Mouse (Mus musculus) 3T3-L1 (cell line): Measurements from ENCODE around the gene Cdc37.

ENCODE experiments used
- DNase-seq: peaks from one replicate; pipeline ENCODE4 v3.0.0-alpha.2; 2015; ENCODE audit warnings: low read depth, low spot score

The Cdc37 gene

DNA sequence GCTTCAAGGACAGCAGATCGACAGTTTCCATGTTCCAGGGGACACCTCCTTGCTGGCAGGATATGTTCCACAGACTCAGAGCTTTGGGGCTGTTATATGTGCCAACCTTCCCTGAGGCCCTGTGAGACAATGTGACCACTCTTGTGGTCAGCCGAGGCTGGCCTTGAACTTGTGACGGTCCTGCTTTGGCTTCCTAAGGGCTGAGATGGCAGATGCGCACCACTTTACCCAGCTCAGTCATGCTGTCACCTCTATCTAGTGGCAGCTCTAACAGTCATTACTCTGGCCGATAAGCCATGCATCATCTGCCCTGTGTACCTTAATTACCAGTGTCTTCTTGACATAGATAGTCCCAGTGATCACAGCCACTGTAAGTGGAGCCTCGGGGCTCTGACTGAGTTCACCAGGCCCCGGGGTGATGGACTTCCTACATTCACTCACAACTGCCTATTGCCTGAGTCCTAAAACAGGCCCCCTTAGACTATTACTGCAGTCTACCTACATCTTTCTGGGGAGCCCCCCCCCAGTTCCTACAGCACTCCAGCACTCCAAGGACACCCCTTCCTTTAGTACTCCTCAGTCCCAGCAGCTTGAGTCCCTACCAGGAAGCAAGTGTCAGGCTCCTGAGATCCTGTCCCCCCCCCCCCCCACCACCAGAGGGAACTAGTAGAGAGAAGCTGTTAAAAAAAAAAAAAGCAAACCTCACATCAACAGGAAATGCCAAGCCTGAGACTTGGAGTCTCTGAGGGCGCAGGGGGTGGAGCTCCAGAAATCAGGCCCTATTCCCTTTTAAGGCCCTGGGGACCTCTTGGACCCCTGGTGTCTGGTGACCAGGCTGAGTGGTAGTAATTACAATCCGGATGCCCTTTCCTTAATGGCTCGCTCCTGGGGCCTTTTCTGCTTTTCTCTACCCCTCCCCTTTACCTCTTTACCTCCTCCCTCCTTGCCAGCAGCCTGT lies 17.6 kb upstream of the Cdc37 start:
- peak; percentile 82 for DNase-seq

DNA sequence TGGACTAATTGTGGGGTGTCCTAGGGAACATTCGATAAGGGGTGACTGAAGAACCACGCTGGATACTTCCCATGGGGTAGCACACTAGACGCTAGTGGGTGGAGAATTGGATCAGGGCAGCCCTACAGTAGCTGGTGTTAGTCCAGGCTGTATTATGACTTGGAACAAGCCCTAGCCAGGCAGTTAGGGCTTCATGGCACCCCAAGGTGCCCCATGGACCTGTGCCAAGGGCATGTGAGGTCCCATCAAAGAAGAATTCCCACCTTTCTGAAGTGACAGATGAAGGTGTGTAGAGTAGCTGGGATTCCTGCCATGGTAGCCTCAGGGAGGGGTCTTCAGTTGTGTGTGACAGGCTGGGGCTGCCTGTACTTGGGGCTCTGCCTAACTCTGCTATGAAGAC lies 16.7 kb upstream of the Cdc37 start:
- DNase-seq = peak; percentile 32

DNA sequence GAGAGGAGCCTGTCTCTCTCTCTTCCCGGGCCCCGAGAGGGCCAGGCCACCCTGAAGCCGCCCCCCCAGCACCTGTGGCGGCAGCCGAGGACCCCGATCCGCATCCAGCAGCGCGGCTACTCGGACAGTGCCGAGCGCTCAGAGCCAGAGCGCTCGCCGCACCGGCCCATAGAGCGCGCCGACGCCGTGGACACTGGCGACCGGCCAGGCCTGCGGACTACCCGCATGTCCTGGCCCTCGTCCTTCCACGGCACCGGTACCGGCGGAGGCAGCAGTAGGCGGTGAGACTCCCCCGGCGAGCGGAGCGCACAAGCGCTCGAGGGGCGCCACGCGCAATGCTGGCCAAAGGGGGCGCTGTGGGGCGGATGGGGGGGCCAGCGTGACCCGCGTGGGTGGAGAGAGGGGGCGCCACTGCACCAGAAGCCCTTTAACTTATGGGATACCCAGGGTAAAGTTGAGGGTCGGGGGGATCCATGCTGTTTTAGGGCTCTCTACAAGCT lies 16.2 kb upstream of the Cdc37 start:
- DNase-seq = peak; percentile 34

- DNase-seq = peak; percentile 67
Observed at GRCm38 (mm10) chr9:21165041-21165951, 15.5 kb upstream of the Cdc37 start, which contains the start of gene Pde4a. Gene Pde4a (plus strand): TSS chr9:21165714.

- peak; percentile 46 for DNase-seq
Observed at GRCm38 (mm10) chr9:21164072-21164471, 14.3 kb upstream of the Cdc37 start.

GRCm38 (mm10) chr9:21163086-21164050 lies 13.6 kb upstream of the Cdc37 start:
- DNase-seq = peak; percentile 55

DNA sequence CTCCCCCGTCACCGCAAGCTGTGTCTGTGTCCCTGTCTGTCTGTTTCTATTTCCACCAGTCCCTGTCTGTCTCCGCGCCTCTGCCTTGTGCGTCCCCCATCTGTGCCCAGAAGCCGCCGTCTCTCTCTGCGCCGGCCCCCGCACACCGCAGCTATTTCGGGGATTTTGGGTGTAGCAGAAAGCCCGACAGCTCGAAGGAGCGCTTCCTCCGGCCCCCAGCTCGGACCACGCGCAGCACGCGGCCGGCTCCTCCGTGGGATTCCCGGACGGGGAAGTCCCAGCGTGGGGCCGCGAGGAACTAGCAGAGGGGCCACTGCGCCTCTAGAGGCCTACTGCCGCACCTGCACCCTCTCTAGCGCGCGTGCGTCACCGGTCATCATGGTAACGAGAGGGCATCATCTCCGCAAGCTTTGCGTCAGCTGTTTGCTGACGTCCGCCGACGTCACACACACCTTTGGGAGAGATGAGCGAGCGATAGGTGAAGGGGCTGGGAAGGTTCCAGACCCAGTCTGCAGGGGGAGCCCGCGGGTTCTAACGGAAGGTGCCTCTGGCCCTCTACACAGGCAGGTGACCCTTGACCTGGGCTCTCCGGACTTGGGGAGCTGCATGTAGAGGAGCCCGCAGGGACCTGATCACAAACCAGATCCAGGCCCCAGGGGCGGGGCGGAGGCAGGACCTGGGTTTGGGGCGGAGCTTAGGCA lies 11.6 kb upstream of the Cdc37 start:
- peak; percentile 65 for DNase-seq

GRCm38 (mm10) chr9:21154787-21155186 lies 5.0 kb upstream of the Cdc37 start:
- DNase-seq = no peak

DNA sequence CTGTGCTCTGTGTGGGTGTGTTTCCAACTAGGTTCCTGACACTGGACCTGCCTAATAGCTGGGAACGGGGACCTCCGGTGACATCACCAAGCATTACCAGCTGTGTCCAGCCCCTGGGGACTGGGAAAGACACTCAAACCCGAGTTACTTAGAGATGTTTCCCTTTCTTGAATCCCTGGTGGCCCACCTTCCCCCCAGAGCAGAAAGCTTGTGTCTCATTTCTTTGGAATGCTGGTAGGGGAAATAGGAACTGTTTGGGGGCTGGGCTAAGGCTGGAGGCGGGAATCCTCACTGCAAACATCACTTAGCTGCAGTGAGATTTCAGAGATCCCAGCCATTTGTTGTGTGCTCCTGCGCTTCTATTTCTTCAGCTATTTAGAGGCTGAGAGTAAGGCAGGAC lies 4.1 kb upstream of the Cdc37 start:
- DNase-seq = peak; percentile 64

DNA sequence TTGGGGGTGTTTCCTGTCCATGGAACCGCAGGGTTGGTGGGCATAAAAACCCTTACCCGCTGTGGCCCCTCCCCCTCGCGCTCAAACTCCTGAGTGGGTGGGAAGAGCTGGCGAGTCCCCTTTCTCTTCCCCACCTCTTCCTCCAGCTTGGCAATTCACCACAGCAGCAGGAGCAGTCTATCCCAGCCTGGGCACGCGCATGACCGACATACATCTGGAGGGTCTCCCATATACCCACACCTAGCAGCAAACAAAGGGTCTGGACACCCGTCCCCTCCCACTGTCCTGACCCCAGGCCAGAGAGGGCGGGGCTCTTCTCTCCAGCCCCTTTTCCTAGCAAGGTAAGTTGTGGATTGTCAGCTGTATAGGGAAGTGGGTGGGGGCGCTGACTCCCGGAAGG lies 3.5 kb upstream of the Cdc37 start:
- no peak for DNase-seq

- DNase-seq = peak; percentile 63
Observed at GRCm38 (mm10) chr9:21152715-21153114, 2.9 kb upstream of the Cdc37 start.

DNA sequence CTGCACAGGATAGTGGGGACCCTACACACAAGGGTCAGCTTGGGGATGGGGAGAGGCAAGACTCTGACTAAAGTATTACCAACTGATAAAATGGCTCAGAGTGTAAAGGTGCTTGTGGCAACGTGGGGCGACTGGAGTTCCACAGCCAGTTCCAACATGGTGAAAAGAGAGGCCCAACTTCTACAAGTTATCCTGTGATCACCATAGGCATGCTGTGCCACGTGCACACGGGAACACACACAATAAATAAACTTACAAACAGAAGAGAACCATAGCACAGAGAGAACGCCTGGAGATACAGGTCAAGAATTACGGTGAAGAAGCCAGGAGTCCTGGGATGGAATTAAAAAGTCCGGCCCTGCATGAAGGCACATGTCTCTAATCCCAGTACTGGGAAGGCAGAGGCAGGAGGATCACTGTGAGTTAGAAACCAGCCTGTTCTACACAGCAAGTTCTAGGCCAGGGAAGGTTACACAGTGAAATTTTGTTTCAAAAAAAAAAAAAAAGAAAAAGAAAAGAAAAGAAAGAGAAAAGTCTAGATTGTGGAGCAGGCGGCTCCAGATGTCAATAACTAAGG lies 617 bp downstream of the Cdc37 start:
- DNase-seq = no peak

DNA sequence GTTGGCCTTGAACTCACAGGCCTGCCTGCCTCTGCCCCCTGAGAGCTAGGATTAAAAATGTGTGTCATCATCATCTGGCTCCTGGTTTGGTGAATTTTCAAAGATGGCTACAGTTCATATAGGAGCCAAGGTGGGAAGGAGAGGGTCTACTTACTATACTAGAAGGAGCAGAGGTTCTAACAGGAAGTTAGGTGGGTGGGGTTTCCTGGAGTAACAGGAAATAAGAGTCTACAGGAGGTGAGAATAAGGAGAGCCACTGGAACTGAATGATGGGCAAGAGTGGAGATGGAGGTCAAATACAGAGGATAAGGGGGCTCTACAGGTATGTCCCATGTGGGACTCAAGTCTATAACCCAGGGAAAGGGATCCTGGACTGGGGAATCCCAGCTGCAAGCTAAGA lies 1.4 kb downstream of the Cdc37 start:
- peak; percentile 40 for DNase-seq

DNA sequence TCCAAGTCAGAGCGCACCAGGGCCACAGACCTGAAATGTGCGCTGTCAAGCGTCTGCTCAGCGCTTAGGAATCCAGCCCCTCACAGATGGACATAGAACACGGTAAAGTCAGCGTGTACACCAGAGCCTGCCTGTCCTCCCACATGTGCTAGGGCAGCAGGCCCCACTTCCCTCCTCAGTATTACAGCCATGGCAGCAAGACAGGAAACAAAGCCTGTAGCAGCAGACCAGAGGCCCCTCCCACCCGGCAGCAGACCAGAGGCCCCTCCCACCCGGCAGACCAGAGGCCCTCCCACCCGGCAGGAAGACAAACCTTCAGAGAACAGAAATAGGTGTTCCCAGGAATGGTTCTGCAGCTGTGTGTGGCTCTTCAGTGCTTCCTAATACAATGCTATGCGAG lies 3.1 kb downstream of the Cdc37 start:
- no peak for DNase-seq

DNA sequence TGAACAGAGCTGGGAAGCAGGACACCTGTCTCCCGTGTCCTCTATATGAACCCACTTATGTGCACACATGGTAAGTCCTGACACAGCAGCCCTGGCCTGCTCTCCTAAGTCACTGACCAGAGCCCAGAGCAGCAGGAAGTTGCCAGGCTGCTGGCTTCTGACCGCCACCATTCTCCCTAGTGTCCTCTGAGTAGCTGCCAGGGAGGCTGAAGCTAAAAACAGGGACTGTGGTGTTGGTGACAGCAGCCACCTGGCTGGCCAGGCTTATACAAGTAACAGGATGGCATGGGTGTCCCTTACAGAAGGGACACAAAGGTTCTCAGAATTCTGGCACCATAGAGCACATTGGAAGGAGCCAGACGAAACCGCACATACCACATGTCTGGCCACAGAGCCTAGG lies 4.4 kb downstream of the Cdc37 start:
- no peak for DNase-seq

DNA sequence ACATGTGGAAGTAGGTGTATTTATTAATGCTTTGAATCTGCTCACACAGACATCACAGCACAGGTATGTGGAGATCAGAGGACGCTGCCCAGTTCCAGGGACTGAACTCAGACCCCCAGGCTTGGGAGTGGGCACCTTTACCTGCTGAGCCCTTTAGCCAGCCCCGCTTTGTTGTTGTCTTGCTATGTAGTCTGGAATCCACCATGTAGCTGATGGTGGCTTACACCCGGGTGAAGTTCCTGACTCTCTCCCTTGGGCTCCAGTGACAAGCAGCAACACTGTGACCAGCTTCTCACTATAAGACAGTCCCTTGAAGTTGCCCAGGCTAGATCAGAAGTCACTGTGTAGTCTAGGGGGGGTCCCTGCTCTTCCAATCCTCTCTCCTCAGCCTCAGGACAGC lies 5.4 kb downstream of the Cdc37 start:
- no peak for DNase-seq

DNA sequence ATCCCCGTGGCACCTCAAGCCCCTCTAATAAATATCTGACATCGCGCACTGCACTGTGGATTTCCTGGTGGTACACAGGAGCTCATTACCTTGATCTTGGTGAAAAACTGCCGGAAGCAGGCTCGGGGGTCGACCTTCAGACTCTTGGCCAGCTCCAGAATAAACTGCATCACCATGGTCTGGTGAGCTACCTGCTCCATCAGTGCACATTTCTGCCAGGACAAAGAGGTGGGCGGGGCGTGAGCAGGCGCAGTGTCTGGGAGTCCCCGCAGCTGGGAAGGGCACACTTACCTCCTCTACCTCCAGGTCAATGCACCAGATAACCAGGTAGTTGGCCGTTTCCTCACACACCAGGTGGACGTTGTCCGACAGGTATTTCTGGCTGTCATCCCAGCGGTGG lies 7.9 kb downstream of the Cdc37 start:
- DNase-seq = no peak

DNA sequence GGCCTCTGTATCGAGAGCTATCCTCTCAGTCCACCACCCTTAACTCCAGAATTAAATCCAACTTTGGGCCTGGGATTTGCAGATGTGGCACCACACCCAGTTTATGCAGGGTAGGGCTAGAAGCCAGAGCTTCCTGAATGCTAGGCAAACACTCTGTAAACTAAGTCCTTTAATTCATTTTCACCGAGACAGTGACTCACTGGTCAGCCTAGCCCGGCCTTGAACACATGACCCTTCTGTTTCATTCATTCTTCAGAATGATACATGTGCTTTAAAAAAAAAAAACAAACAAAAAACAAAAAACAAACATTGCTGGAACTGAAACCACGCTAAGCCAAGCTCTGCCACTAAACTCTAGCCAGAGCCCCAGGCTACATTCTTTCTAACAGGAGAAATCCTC lies 11.4 kb downstream of the Cdc37 start:
- DNase-seq = peak; percentile 74

- peak; percentile 86 for DNase-seq
Observed at GRCm38 (mm10) chr9:21137229-21137628, 12.6 kb downstream of the Cdc37 start.

DNA sequence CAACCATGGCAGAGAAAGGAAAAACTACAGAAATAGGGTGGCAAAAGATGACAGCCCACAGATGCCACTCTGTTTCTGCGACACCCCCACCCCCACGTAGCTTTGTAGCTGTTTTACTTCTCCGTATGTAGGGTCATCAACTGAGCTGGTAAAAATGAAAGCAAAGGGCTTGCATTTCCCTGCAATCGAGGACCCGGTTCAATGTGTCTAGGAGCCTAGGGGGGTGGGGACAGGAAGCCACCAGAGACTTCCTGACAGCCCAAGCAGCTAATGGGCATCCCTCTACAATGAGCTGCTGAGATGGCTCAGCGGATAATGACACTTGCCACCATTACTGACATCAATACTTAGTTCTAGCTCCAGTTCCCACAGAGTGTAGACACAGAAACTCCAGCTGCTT lies 13.4 kb downstream of the Cdc37 start:
- DNase-seq = no peak
